Mouse (Mus musculus): ENCODE measurements around the gene 1700024B05Rik. TPM values are rescaled to one million over a fixed set of nuclear protein-coding genes. Genes with fewer than 3 reads are reported as not detected.
"Not testable (repeated sequence)": the region's sequence is repeated elsewhere in the genome, so short reads cannot be mapped to it uniquely, and the experiment has no call there.

The 1700024B05Rik gene
- not detected for total RNA-seq (2021)
- long read RNA-seq, experiment 1: 0 reads
- long read RNA-seq, experiment 2: 0 reads

DNA sequence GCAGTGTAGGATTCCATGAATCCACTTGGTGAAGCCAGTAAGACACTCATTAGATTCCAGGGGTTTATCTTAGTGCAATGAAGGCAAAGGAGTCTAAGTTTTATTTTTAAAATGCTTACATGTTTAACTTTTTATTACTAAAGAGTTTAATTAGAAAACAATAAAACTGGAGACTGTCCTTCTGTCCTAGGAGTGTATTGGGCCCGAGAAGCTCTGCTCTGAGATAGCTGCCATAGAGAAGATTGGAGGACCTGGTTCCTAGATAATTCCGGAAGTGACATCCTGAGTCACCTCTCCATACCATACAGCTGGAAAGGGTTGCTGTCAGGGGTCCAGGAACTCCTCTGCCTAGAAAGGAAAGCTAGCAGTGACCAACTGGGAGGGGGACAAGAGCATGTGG is at the start of gene 1700024B05Rik:
1700024B05Rik (plus strand) TSS at position 301 of the 400 bp plus-strand sequence.
- not testable (repeated sequence) for DNase-seq (ENCODE audit: low spot score in 2 of 2)

DNA sequence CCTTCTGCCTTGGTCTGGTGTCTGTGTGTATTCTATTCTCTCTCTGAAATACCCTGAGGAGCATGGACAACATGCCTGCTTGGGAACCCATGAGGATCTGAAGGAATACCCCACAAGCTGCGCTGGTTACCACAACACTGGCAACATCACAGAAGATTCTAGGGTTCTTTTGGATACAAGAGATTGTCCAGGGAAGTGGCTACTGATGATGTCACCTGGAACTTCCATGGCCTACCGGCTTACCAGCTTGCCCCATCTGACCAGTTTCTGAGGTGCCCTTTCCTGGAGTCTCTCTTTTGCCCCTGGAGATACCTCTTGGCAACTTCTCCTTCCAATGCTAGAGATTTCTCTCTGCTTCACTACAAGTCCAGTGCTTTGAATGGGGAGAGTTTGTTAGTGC is 36.6 kb upstream of the 1700024B05Rik start, which contains the start of gene Gm7980:
Gm7980 (minus strand) TSS at position 101 of the 400 bp plus-strand sequence.
- not testable (repeated sequence) for DNase-seq (ENCODE audit: low spot score in 2 of 2)

DNA sequence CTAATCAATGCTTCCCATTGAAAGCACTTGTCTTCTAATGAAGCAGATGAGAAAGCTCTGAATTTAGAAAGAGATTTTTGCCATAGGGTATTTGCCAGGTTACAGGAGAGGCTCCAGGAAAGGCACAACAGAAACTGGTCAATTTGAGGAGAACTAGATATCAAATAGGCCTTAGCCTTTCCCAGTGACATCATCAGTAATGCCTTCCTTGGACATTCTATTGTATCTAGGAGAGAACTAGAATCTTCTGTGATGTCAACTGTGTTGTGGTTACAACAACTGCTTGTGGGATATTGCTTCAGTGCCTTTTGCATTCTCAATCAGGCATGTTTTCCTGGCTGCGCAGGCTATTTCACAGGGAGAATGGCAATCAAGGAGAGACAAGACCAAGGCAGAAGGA is 19.1 kb upstream of the 1700024B05Rik start, which contains the start of gene 1700049E17Rik1:
1700049E17Rik1 (plus strand) TSS at position 301 of the 400 bp plus-strand sequence.
- not testable (repeated sequence) for DNase-seq (ENCODE audit: low spot score in 2 of 2)

DNA sequence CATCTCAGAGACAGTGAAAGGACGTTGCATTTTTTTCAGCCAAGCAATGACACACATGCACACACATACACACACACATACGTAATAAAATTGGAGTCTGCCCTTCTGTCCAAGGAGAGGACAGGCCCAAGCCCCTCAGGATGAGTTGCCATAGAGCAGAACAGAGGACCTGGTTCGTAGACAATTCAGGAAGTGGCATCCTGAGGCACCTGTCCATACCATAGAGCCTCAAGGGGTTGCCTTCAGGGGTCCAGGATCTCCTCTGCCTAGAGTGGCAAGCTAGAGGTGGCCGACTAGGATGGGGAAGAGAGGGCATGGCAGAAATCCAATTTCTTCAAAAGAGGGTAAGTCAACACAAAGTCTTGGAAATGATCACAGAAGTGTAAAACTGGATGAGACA is 20.3 kb downstream of the 1700024B05Rik start:
- not testable (repeated sequence) for DNase-seq (ENCODE audit: low spot score in 2 of 2)

- DNase-seq (ENCODE audit: low spot score in 2 of 2): not testable (repeated sequence)
These were observed 24.0 kb downstream of the 1700024B05Rik start, which contains the start of gene Gm6401 for GRCm38 (mm10) chr14:41967827-41968226. TSS of gene Gm6401 (minus strand) at chr14:41967927.

GRCm38 (mm10) chr14:41968596-41968995 is 24.8 kb downstream of the 1700024B05Rik start:
- DNase-seq (ENCODE audit: low spot score in 2 of 2): not testable (repeated sequence)

GRCm38 (mm10) chr14:41983225-41983624 is 39.4 kb downstream of the 1700024B05Rik start, which contains the start of gene Gm3543:
TSS of gene Gm3543 (minus strand) at chr14:41983325.
- not testable (repeated sequence) for DNase-seq (ENCODE audit: low spot score in 2 of 2)

Other genes starting within 250 kb of the 1700024B05Rik start
- not detected for gene Gm8068, start 242.1 kb upstream of the 1700024B05Rik start, total RNA-seq (2021)
- gene Gm7929, start 193.4 kb upstream of the 1700024B05Rik start, total RNA-seq (2021): not detected
- not detected for gene Gm47189, start 171.6 kb upstream of the 1700024B05Rik start, total RNA-seq (2021)
- gene Gm7980, start 36.7 kb upstream of the 1700024B05Rik start, total RNA-seq (2021): not detected
- not detected for gene 1700049E17Rik1, start 19.0 kb upstream of the 1700024B05Rik start, total RNA-seq (2021)
- not detected for gene Gm6401, start 23.9 kb downstream of the 1700024B05Rik start, total RNA-seq (2021)
- gene Gm3543, start 39.3 kb downstream of the 1700024B05Rik start, total RNA-seq (2021): not detected
- not detected for gene Gm7951, start 173.4 kb downstream of the 1700024B05Rik start, total RNA-seq (2021)
- gene Gm17027, start 218.6 kb downstream of the 1700024B05Rik start, total RNA-seq (2021): not detected
- gene Gm3573, start 246.8 kb downstream of the 1700024B05Rik start, total RNA-seq (2021): not detected

Data from adrenal gland, adult 18-20 months (tissue).